Mouse (Mus musculus) heart, embryonic 12.5 days (tissue): ENCODE measurements around the gene Grip2. TPM values are rescaled to one million over a fixed set of nuclear protein-coding genes. Genes with fewer than 3 reads are reported as not detected.
A peak's percentile ranks its signal among the peaks of the same experiment; 100 is the strongest.

Experiments
- ATAC-seq: fragments of 200-750 bp; cut with Nextera tagmentation; 2 replicates; pipeline ENCODE4 v1.8.0; 2017; ENCODE audit warnings: moderate TSS enrichment, moderate library complexity; ENCODE audit not compliant: insufficient number of reproducible peaks, low FRiP score
- H3K27ac ChIP-seq: fragments of 300-500 bp; sonication (generic); 2 replicates; pipeline ENCODE4 v1.5.1; 2016; ENCODE audit warnings: mild to moderate bottlenecking, moderate library complexity; ENCODE audit not compliant: poor library complexity, severe bottlenecking
- H3K27me3 ChIP-seq: fragments of 300-500 bp; sonication (generic); replicated peaks from 2 replicates; pipeline ENCODE4 v1.6.1; 2016; ENCODE audit warnings: mild to moderate bottlenecking, moderate library complexity
- H3K36me3 ChIP-seq: fragments of 300-500 bp; sonication (generic); 2 replicates; pipeline ENCODE4 v1.6.1; 2016; ENCODE audit warnings: mild to moderate bottlenecking, moderate library complexity
- H3K4me1 ChIP-seq: fragments of 300-500 bp; sonication (generic); replicated peaks from 2 replicates; pipeline ENCODE4 v1.6.1; 2016; ENCODE audit warnings: mild to moderate bottlenecking
- H3K4me2 ChIP-seq: fragments of 300-500 bp; sonication (generic); 2 replicates; pipeline ENCODE4 v1.6.1; 2016; ENCODE audit warnings: mild to moderate bottlenecking, moderate library complexity
- H3K4me3 ChIP-seq: fragments of 300-500 bp; sonication (generic); 2 replicates; pipeline ENCODE4 v1.5.1; 2016; ENCODE audit warnings: mild to moderate bottlenecking
- H3K9ac ChIP-seq: fragments of 300-500 bp; sonication (generic); 2 replicates; pipeline ENCODE4 v1.6.1; 2016; ENCODE audit warnings: mild to moderate bottlenecking, moderate library complexity
- H3K9me3 ChIP-seq: fragments of 300-500 bp; sonication (generic); replicated peaks from 2 replicates; pipeline ENCODE4 v1.6.1; 2016; ENCODE audit warnings: mild to moderate bottlenecking, moderate library complexity
- WGBS: fragments of 180-500 bp; shearing (Covaris S2); methylation state at CpG from one replicate; pipeline ENCODE4 v1.1.7; 2016; 5-methylcytosine and 5-hydroxymethylcytosine counted together
- polyA plus RNA-seq: library from polyadenylated mRNA; unstranded; fragments of >200 nt; fragmentation: Nextera tagmentation; extraction: Ambion mirVana; gene quantifications from 2 replicates; pipeline ENCODE4 v1.2.1, GENCODE M21; 2016

Gene Grip2
- polyA plus RNA-seq, 1 experiment from 2014 or later = 8.4 TPM

DNA sequence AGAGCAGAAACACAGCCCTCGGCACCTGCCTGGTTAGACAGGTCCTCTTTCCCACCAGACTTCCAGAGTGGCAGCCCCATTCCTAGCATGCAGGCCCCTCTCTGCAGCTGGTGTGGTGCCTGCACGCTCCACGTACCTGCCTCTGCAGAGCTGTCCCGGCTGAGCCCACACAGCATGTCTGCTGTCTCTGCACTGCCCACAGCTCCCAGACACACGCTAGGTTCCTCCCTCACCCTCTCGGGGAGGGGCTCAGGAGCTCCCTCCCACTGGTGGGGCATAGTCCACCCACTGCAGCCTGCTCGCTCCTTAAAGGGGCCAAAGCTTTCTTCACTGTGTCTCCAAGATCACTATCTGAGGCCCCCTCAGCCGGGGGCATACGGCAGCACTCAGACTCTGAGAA, 31.0 kb downstream of the Grip2 start:
- peak overlapping the region; percentile 48; the same call in 1 of the 2 replicates for H3K27ac ChIP-seq
- ATAC-seq = peak; percentile 61
- peak overlapping the region; percentile 62 for H3K4me2 ChIP-seq

GRCm38 (mm10) chr6:91795640-91796039, 31.4 kb downstream of the Grip2 start:
- H3K36me3 ChIP-seq = no peaks in the 10 kb centered on the region
- peak overlapping the region; percentile 39 for H3K4me3 ChIP-seq
- peak overlapping the region; percentile 66 for H3K9ac ChIP-seq
- WGBS = 61% methylated on average over 3 of the region's 3 CpGs
- ATAC-seq = peak; percentile 27
- H3K4me1 ChIP-seq = peaks cover 84% of the 10 kb centered on the region
- no peaks in the 10 kb centered on the region for H3K27me3 ChIP-seq
- H3K27ac ChIP-seq = peak overlapping the region; percentile 48; the same call in 1 of the 2 replicates
- H3K4me2 ChIP-seq = peak overlapping the region; percentile 62
- no peaks in the 10 kb centered on the region for H3K9me3 ChIP-seq

More for the DNA sequence above, 31.0 kb downstream of the Grip2 start:
- Histone ChIP-seq H3K4me1 (peaks cover 84% of the 10 kb centered on the region), H3K9ac (peak overlapping the region; percentile 66), H3K27me3 (0 out of 2 replicates have a peak, but pooled peaks cover 3% of the 10 kb centered on the region), H3K9me3 (no peaks in the 10 kb centered on the region), H3K4me3 (peak overlapping the region; percentile 39), H3K36me3 (no peaks in the 10 kb centered on the region)
- WGBS = 30% methylated on average over 9 of the region's 9 CpGs

GRCm38 (mm10) chr6:91788311-91788798, 38.7 kb downstream of the Grip2 start:
- peaks cover 11% of the 10 kb centered on the region for H3K36me3 ChIP-seq
- H3K4me1 ChIP-seq = peaks cover 43% of the 10 kb centered on the region
- no peak overlapping the region for H3K9ac ChIP-seq
- no peak overlapping the region for H3K27ac ChIP-seq
- no peaks in the 10 kb centered on the region for H3K9me3 ChIP-seq
- H3K4me2 ChIP-seq = no peak overlapping the region
- no peak overlapping the region for H3K4me3 ChIP-seq
- no peak for ATAC-seq
- H3K27me3 ChIP-seq = no peaks in the 10 kb centered on the region
- 74% methylated on average over 9 of the region's 9 CpGs for WGBS

DNA sequence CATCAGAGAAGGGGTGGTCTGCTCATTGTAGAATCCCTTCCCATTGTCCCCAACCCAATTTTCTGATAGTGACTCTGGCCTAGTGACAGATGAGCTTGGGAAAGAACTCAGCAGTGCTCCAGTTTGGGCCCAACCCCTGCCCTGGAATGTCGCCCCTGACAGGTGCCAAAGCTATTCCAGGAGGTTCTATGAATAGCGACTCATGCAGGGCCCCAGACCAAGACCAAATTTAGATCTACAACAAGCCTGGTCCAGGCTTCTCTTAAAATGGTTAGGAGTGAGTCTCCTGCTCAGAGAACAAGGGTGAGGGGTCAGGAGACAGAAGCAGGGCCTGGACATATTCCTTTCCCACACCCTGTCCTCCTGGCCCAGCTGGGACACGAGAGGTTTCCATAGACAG, 42.0 kb downstream of the Grip2 start:
- Histone ChIP-seq H3K27me3 (no peaks in the 10 kb centered on the region), H3K9me3 (no peaks in the 10 kb centered on the region), H3K4me3 (no peak overlapping the region), H3K36me3 (peaks cover 32% of the 10 kb centered on the region), H3K9ac (peak overlapping the region; percentile 52), H3K4me2 (no peak overlapping the region), H3K4me1 (peaks cover 24% of the 10 kb centered on the region), H3K27ac (peak overlapping the region; percentile 98)
- WGBS = 35% methylated on average over 3 of the region's 3 CpGs
- peak; percentile 71 for ATAC-seq

DNA sequence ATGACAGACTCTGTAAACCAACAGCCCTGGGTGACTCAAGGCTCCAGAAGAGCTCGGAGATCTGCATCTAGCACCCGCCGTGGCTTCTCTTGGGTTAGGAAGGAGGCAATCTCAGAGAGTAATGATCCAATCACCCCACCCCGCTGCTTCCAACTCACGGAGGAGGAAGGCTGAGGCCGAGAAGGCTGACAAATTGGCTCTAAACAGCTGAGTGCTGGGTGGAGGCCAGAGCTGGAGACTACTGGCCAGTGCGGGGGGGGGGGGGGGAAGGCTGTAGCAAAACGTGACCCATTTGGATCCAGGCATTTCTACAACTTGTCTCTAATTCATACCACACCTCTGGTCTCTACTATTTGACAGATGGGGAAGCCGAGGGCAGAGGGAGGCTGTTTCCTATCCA, 47.8 kb downstream of the Grip2 start:
- H3K4me3 ChIP-seq = no peak overlapping the region
- no peak overlapping the region for H3K4me2 ChIP-seq
- ATAC-seq = no peak
- peaks cover 45% of the 10 kb centered on the region for H3K36me3 ChIP-seq
- WGBS = 65% methylated on average over 7 of the region's 9 CpGs
- H3K27ac ChIP-seq = no peak overlapping the region
- H3K4me1 ChIP-seq = peaks cover 6% of the 10 kb centered on the region; the same call in 1 of the 2 replicates
- H3K9ac ChIP-seq = no peak overlapping the region
- H3K9me3 ChIP-seq = no peaks in the 10 kb centered on the region
- H3K27me3 ChIP-seq = peaks cover 14% of the 10 kb centered on the region

DNA sequence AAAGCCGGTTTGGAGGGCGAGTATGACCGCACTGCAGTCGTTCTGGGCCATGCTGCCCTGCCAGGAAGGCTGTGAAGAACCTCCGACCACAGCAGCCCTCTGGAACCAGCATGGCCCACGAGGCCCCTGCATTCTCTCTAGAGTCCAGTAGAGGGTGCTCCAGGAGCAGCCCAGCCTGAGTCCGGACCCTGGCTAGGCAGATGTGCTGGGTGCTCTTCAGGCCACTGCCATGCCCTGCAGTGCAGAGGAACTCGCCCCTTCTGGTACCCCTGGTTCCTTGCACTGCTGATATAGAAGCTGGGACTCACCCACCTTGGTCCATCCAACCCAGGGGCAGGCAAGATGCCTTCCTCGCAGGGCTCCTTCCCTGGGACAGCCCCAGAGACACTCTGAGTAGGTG, 50.5 kb downstream of the Grip2 start:
- H3K9me3 ChIP-seq = no peaks in the 10 kb centered on the region
- H3K27ac ChIP-seq = no peak overlapping the region
- no peak for ATAC-seq
- H3K4me3 ChIP-seq = no peak overlapping the region
- 16% methylated on average over 9 of the region's 9 CpGs for WGBS
- H3K4me2 ChIP-seq = no peak overlapping the region
- H3K27me3 ChIP-seq = peaks cover 14% of the 10 kb centered on the region
- H3K9ac ChIP-seq = no peak overlapping the region
- peaks cover 55% of the 10 kb centered on the region for H3K36me3 ChIP-seq
- H3K4me1 ChIP-seq = 0 out of 2 replicates have a peak, but pooled peaks cover 3% of the 10 kb centered on the region

DNA sequence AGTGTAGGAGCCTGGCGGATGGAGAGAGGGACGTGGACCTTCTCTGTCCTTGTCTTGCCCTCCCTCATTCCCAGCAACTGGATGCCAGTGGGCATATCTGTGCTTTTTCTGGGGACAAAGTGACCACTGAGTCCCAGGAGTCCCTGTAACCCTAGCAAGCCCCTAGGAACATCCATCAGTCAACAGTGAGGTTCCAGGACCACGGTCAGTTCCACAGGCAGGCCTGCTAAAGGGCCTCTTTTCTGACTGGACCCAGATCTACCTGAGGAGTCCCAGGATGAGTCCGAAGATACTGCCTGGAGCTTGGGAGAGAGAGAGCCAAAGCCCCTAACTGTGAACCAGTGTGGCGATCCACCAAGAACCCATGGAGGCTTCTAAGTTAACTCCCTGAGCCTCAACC, 53.1 kb downstream of the Grip2 start:
- 0 out of 2 replicates have a peak, but pooled peaks cover 3% of the 10 kb centered on the region for H3K4me1 ChIP-seq
- ATAC-seq = no peak
- H3K36me3 ChIP-seq = peaks cover 50% of the 10 kb centered on the region
- peaks cover 11% of the 10 kb centered on the region for H3K27me3 ChIP-seq
- H3K4me3 ChIP-seq = no peak overlapping the region
- H3K9me3 ChIP-seq = peaks cover 5% of the 10 kb centered on the region; the same call in 1 of the 2 replicates
- WGBS = 66% methylated on average over 5 of the region's 5 CpGs
- H3K4me2 ChIP-seq = no peak overlapping the region
- H3K27ac ChIP-seq = no peak overlapping the region
- no peak overlapping the region for H3K9ac ChIP-seq

DNA sequence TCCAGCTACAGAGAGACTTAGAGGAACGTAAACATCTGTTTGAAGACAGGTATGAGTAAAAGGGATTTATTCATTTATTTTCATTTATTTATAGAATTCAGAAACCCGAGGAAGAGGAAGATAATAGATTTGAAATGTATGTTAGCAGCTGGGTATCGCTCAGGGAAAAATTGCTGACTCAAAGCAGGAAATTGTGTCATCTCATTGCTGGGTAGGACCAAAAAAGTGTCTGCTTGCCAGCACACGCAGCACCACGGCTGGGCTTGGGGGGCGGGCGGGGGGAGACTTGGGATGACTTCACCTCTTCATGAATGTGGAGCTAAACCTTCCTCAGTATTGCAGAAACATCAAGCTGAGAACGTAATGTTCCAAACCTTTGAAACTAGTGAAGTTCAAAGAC, 59.5 kb downstream of the Grip2 start:
- peaks cover 29% of the 10 kb centered on the region for H3K36me3 ChIP-seq
- 80% methylated on average over 8 of the region's 8 CpGs for WGBS
- peaks cover 5% of the 10 kb centered on the region; the same call in 1 of the 2 replicates for H3K9me3 ChIP-seq
- no peak overlapping the region for H3K9ac ChIP-seq
- no peak overlapping the region for H3K4me2 ChIP-seq
- H3K27ac ChIP-seq = no peak overlapping the region
- ATAC-seq = no peak
- H3K27me3 ChIP-seq = no peaks in the 10 kb centered on the region
- H3K4me3 ChIP-seq = no peak overlapping the region
- no peaks in the 10 kb centered on the region for H3K4me1 ChIP-seq

GRCm38 (mm10) chr6:91762051-91762742, 64.9 kb downstream of the Grip2 start:
- peaks cover 25% of the 10 kb centered on the region for H3K36me3 ChIP-seq
- no peak overlapping the region for H3K4me2 ChIP-seq
- H3K27me3 ChIP-seq = no peaks in the 10 kb centered on the region
- no peak overlapping the region for H3K9ac ChIP-seq
- no peaks in the 10 kb centered on the region for H3K4me1 ChIP-seq
- WGBS = 68% methylated on average over 9 of the region's 9 CpGs
- no peak overlapping the region for H3K4me3 ChIP-seq
- no peak for ATAC-seq
- H3K9me3 ChIP-seq = no peaks in the 10 kb centered on the region
- H3K27ac ChIP-seq = no peak overlapping the region

DNA sequence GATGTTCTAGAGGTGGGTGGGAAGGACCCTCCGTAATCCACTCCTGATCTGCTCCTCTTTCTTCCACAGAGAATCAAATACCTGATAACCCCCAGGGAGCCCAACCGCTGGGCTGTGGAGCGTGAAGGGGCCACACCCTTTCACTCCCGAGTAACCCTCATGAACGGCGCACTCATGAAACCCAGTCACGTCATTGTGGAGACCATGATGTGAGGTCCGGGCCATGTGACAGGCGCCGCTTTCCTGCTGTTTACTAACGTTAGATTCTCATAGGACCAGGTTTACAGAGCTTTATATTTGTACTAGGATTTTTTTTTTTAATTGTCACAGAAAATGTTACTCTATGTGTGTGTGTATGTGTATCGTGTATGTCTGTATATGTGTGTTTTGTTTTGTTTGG, 72.2 kb downstream of the Grip2 start:
- ATAC-seq = no peak
- H3K9me3 ChIP-seq = no peaks in the 10 kb centered on the region
- H3K4me2 ChIP-seq = no peak overlapping the region
- peaks cover 22% of the 10 kb centered on the region for H3K4me1 ChIP-seq
- H3K9ac ChIP-seq = no peak overlapping the region
- no peak overlapping the region for H3K4me3 ChIP-seq
- no peak overlapping the region for H3K27ac ChIP-seq
- no peaks in the 10 kb centered on the region for H3K27me3 ChIP-seq
- WGBS = 88% methylated on average over 12 of the region's 12 CpGs
- H3K36me3 ChIP-seq = peaks cover 70% of the 10 kb centered on the region

DNA sequence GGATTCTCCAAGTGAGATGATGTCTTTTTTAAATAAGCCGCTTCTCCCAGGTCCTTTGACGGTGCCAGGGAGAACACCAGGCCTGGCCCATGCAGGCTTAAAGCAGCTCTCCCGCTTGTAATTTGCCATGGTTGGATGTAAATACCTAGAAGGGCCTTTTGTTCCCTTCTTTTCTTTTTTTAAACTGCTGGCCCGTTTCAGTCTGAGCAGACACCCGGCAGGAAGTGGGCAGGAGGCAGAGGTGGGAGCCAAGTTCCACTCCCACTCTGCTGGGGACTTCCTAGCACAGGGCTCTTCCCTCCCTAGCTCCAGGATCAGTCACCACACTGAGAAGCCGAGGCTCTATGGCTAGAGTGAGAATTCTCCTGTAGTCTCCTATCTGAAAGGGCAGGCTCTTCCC, 73.0 kb downstream of the Grip2 start:
- WGBS = 66% methylated on average over 6 of the region's 6 CpGs
- H3K9me3 ChIP-seq = no peaks in the 10 kb centered on the region
- no peak overlapping the region for H3K27ac ChIP-seq
- H3K9ac ChIP-seq = no peak overlapping the region
- H3K4me1 ChIP-seq = peaks cover 22% of the 10 kb centered on the region
- no peaks in the 10 kb centered on the region for H3K27me3 ChIP-seq
- no peak for ATAC-seq
- H3K36me3 ChIP-seq = peaks cover 69% of the 10 kb centered on the region
- H3K4me2 ChIP-seq = no peak overlapping the region
- H3K4me3 ChIP-seq = no peak overlapping the region
